Mouse (Mus musculus) right cerebral cortex, postnatal 4 days (tissue): ENCODE results near the gene Atp13a2.

Experiments used
- DNase-seq: peaks from one replicate; pipeline ENCODE4 v3.0.0-alpha.2; 2022

Gene Atp13a2

DNA sequence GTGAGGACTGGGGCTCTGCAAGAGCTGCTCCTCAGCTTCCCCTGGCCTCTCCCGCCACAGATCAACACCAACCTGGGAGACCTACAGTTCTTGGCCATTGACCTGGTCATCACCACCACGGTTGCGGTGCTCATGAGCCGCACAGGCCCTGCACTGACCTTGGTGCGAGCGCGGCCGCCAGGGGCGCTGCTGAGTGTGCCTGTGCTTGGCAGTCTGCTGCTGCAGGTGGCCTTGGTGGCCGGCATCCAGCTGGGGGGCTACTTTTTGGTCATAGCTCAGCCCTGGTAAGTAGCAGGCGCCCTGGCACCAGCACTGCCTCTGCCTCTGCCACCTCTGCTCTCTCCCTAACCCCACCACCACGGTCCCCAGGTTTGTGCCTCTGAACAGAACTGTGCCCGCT, 19.3 kb downstream of the Atp13a2 start:
- peak; percentile 72 for DNase-seq

- no peak for DNase-seq
Measured at GRCm38 (mm10) chr4:141008028-141008427, 21.4 kb downstream of the Atp13a2 start.

DNA sequence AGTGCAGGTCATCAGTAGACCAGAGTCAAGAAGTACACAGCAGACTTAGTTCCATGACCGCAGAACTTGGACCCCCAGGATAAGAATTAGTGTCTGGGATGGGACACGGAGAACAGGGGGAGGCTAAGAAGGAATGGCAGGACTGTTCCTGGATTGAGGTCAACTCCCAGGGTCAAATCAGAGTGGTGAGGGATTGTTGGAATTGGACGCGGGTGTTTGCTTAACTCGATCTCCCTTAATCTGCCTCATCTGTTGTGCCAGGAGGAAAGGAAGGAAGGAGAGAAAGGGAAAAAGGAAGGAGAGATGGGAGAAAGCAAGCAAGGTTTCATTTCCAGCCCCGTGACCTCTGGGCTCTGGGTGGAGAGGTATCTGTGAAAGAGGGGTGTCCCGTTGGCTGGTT, 23.4 kb downstream of the Atp13a2 start, which contains the start of gene Mfap2:
Mfap2 (plus strand) TSS at position 301 of the 400 bp plus-strand sequence.
- no peak for DNase-seq

- DNase-seq, result peak; percentile 70
Measured at GRCm38 (mm10) chr4:141010526-141010925, 23.9 kb downstream of the Atp13a2 start.

DNA sequence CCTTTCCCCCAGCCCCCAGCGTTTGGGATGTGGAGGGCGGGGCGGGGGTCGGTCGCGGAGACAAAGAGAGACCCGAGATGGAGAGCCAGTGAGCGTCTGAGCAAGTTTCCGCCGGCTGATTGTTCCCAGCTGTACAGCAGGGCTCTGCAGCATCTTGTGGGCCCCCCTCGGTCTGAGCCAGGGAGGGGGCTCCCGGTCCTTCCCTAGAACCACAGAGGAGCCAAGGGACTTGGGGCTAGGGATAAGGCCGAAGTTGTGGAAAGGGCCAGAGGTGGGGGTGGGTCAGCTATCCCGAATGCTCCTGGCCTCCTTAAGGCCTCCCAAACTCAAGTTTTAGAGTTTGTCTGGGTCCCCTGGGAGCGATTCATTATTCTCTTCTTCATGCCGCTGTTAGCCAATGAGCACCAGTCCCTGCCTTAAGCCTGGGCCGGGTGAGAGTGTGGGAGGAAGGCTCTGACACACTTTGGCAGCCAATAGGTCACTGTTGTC, 24.3 kb downstream of the Atp13a2 start:
- DNase-seq, result no peak

GRCm38 (mm10) chr4:141011556-141012328, 25.1 kb downstream of the Atp13a2 start:
- no peak for DNase-seq

DNA sequence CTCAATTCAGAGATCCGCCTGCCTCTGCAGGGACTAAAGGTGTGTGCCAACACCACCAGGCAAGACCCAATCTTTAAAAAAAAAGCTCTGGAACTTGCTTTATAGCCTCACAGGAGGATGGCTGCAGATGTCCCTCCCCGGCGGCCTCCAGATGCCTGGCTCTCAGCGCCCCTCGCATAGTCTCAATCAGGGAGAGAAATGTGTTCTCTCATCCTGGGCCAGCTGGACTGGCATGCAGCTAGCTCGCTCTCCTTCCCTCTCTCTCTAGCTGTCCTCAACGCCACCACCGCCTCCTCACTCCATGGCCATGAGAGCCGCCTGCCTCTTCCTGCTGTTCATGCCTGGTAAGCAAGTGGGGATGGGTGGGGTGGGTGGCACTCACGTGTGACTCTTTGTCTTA, 25.9 kb downstream of the Atp13a2 start:
- DNase-seq, result no peak

DNA sequence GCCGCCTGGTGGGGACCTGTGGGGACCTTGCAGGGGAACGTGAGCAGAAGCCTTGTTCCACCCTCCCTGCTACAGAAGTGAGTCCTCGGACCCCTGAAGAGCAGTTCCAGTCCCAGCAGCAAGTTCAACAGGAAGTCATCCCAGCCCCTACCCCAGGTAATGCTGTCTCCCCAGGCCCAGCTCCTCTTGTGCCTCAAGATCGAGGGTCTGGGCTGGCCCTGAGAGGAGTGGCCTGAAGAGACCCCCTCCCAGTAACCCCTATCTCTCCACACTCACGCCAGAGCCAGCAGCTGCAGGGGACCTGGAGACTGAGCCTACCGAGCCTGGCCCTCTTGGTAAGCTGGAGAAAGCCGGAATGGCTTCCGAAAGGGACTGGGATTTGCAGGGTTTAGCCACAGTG, 27.4 kb downstream of the Atp13a2 start:
- DNase-seq, result no peak

DNA sequence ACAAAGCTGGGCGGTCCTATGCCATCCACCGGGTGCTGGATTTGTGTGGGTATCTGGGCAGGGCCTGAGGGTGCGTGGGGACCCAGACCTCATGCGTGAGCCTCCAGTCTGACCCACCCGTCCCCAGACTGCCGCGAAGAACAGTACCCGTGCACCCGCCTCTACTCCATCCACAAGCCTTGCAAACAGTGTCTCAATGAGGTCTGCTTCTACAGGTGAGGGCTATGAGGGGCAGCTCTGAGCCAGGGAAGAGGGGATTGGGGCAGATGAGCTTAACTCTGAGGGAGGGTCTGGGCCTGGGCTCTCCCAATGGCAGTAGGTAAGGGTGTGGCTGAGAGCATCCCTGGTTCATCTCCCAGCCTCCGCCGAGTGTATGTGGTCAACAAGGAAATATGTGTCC, 28.2 kb downstream of the Atp13a2 start:
- no peak for DNase-seq

GRCm38 (mm10) chr4:141015356-141015755, 28.7 kb downstream of the Atp13a2 start:
- no peak for DNase-seq

DNA sequence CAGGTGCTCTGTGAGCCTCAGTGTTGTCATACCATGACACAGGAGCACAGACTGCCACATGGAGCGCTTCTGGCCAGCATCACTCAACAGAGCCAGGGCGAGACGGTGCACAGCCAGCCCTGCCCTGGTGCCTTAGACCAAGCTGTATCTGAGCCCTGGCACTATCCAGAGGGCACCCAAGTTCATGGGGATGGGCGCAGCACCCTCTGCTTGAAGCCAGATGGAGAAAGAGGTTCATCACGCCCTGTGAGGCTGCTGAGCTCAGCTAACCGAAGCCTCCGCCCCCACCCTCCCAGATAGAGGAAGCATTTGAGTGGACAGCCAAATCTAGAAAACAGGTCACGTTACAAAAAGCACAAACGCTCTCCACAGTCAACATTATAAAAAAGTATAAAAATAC, 29.6 kb downstream of the Atp13a2 start:
- no peak for DNase-seq

DNA sequence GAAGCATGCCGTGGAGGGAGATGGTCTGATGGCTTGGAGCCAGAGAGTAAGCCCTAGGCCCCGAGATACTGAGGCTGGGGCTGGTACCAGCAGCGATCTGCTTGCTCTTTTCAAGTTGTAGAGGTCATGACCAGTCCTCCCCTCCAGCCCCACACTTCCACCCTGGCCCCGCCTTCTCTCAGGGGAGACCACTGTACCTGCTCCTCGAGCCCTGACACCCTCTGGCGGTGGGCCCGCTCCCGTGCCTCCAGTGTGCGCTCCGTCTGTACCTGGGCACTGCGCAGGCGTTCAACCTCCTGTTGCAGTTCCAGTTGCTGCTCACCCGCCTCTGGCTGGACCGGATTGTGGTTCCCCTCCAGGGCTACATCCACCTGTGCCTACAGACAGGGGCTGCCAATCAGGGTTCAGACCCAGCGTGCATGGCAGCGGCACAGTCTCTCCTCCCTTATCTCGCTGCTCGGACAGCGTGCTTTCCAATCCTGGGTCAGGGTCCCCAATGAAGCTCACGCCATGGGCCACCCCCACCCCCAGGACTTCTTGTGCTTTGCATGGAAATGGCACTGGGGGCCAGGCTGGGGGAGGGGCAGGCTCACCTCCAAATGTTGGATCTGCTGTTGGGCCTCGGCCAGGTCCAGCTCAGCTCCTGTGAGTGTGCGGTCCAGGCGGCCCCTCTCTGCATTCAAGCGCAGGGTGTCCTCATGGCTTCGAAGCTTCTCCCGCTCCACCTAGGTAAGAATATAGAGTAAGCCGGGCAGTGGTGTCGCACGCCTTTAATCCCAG, 31.2 kb downstream of the Atp13a2 start:
- DNase-seq, result no peak

DNA sequence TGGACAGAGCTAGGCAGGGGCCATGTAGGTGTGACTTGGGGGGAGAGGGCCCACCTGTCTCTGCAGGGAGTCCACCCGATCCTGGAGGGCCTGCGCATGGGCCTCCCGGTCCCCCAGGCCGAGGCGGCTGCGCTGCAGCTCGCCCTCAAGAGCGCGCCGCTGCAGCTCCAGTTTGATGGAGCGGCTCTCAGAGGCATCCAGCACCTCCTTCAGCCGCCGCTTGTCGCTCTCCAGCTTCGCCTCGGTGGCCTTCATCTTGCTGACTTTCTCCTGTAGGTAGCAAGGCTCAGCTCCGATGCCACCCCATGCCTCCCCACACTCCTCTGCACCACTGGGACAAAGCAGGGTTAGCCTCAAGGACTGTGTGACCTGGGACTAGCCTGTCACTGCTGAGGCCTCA, 33.5 kb downstream of the Atp13a2 start:
- DNase-seq, result no peak

DNA sequence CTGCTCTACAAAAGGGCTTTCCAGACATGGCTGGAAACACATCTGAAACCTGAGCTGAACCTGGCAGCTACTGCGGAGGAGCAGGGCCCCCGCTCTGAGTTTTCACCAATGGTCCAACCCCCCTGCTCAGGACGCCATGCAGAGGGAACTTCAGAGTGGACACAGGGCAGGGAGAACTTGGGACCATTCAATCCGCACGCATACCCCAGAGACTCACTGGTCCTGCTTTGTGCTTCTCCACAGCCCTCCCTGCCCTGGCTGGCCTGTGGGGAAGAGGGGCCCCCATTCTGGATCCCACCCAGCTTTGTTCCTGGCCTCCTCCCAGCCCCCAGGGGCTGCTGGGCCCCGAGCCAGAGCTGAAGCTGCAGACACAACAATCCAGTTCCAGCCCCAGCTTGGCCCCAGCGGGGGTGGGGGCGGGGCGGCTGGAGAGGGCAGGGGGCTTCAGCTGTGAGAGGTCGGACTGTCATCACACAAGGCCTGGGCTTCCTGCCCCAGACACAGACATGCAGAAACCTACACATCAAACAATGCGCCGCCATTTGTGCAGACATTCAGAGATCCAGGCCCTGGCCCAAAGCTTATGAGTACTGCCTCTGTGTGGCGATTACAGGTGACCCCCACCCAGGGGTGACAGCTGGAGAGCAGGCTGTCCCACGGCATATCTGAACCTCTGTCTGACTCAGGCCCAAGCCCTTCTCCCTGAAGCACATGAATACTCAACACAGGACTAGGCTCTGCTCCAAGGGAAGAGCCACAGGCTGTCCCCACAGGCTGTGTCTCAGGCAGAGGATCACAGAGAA, 34.3 kb downstream of the Atp13a2 start:
- peak; percentile 73 for DNase-seq

GRCm38 (mm10) chr4:141021614-141021929, 34.9 kb downstream of the Atp13a2 start:
- DNase-seq, result no peak

DNA sequence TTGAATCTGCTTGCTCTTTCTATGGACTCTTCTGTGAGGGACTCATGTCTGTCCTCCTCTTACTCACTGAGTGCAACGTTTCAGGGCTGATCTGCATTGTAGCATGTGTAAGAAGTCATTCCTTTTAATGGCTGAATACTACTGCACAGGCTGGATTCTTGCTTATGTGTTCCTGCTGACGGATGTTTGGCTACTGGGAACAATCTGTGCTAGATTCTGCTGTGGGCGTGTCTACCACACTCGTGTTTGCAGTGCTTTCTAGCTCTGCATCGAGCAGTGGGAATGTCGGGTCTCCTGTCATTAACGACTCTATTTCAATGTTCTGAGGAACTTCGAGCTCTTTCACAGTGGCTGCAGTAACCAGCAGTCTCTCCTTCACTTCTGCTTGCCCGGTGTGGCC, 37.4 kb downstream of the Atp13a2 start:
- DNase-seq, result no peak

DNA sequence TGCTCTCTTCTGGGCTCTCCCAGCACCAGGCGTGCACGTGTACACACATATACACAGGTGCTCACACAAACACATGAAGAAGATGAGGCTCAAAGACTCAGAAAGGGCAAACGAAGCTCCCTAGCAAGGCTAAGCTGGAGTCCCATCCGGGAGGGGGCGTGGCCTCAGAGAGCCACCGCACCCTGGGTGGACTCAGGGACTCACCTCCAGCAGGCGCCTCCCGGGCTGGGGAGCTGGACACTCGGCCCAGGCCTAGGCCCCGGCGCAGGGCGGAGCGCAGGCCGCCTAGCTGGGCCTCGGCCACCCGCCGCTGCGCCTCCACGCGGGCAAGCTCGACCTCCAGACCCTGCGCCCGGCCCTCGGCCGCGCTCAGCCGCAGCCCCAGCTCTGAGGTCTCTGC, 38.3 kb downstream of the Atp13a2 start:
- DNase-seq, result no peak

DNA sequence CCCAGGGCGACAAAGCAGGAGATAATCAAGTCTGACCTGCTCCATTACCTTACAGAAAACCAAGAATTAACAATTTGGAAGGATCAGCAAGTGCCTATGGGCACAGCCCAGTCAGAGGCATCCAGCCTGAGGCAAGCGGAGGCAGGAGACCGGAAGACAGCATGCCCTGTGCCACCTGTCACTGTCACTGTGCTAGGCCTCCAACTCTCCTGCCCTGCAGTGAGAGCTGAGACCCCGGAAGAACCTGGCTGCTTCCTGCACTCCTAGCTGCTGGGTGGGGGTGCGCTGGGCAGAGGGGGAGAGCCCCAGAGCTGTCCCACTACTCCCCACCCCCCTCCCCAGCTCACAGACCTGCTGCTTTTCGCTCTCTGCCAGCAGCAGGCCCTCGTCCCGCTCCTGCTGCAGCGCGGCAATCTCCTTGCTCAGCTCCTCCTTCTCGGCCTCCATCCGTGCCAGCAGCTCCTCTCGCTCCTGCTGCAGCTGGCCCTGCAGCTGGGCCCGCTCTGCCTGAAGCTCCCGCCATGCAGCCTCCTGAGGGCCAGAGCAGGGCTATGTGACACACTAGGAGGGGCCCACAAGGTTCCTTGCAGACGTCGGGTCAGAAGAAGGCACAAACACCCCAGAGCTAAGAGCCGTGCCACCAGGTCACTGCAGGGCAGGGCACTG, 44.0 kb downstream of the Atp13a2 start:
- no peak for DNase-seq

DNA sequence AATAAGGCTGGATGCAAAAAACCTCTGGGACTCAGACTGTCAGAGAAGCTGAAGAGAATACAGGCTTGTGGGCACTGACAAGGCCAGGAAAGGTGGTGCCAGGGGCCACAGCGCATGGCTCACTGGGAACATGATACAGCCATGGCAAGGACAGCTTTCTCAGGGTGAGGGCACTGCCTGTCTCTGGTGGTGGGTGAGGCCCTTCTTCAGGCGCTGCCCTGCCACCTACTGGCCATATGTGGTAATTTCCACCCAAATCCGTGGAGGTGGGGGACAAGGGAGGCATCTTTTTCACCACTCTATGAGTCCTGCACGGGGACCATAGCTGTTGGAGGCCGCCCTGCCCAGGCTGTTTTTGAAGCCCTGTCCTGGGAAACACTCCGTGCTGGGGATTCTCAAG, 45.1 kb downstream of the Atp13a2 start:
- DNase-seq, result peak; percentile 79

GRCm38 (mm10) chr4:141033606-141034549, 47.2 kb downstream of the Atp13a2 start:
- DNase-seq, result no peak

GRCm38 (mm10) chr4:141041117-141041516, 54.4 kb downstream of the Atp13a2 start:
- no peak for DNase-seq

- peak; percentile 79 for DNase-seq
Measured at GRCm38 (mm10) chr4:141044816-141045215, 58.1 kb downstream of the Atp13a2 start.
